Mouse (Mus musculus): ENCODE results near the gene Stra8. TPM values are rescaled to one million over a fixed set of nuclear protein-coding genes. Genes with fewer than 3 reads are reported as not detected.
A peak's percentile ranks its signal among the peaks of the same experiment; 100 is the strongest.

Gene Stra8
- total RNA-seq, 2 experiments from 2014 or later, result not detected

DNA sequence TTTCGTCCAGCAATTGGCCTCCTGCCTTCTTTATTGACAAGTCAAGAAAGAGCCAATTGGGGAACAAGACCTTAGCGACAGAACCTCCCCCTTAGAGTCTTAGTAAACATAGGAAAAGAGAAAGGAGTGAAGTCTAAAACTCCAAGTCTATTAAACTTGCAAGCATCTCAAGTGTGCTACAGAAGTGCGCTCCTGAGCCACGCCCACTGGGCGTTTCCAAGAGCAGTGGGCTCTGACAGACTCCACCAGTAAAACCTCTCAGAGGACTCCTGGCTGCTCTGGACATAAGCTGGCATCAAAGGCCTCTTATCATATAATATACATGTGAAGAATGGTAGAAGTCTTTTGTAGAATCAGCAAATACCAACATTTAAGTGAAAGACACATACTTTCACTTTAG lies 16.5 kb upstream of the Stra8 start:
- DNase-seq, result no peak

DNA sequence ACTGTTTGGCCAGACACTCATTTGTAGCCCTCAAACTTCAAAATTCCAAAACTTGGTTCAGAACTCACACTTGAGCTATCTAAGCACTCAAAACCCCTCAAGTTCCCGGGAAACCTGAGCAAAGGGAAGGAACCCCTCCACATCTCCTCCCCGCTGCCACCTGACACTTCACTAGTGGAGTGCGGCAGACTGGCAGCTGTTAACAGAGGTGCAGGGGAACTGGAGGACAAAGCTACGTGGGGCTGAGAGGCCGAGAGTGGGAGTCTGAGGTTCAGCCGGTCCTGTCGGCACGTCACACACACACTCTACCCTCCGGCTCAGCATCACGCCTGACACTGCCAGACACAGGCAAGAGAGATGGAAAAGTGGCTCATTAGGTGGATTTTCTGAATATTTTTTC lies 16.1 kb upstream of the Stra8 start:
- no peak for DNase-seq

DNA sequence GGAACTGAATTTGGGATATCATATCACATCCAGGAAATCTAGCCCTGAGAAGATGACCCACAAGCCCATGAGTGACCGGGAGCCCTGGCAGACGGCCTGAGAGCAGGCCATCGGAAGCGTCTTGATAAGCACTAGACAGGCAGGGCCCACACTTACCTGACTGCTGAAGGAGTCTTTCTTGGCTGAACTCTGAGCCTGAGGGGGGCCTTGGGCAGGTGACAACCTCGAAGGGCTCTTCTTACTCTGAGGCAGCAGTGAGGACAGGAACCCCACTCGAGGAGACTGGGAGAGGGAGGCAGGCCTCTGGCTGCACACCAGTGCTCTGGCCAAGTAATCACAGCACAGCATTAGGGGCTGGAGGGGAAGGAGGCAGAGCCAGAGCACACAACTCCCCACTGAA lies 15.6 kb upstream of the Stra8 start:
- DNase-seq, result no peak

GRCm38 (mm10) chr6:34906125-34906524 lies 13.8 kb upstream of the Stra8 start:
- no peak for DNase-seq

- DNase-seq, result no peak
Measured at GRCm38 (mm10) chr6:34906661-34907060, 13.3 kb upstream of the Stra8 start.

DNA sequence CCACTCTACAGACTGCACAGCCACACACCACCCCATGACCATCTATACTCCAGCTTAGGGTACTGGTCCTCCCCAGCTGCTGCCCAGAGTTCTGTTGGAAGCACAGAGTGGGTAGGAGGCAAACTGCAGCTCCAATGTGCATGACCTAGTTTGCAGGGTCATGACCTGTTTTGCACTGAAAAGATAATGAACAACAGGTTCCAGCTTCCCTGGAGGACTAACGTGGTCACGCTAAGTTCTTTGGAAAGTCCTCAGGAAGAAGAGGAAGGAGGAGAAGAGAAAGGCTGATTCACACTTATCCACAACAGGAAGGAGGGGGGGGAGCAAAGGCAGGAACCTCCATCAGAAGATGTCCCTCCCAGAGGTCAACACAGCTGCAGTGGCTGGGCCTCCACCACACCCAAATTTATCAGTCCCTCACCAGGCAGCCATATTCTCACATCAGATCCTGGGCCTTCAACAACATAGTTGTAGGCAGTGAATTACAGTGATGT lies 12.8 kb upstream of the Stra8 start:
- DNase-seq, result no peak

GRCm38 (mm10) chr6:34907696-34908260 lies 12.2 kb upstream of the Stra8 start:
- no peak for DNase-seq

GRCm38 (mm10) chr6:34909631-34910345 lies 10.2 kb upstream of the Stra8 start:
- no peak for DNase-seq

GRCm38 (mm10) chr6:34910371-34911219 lies 9.4 kb upstream of the Stra8 start, which contains the start of gene Wdr91:
Wdr91 (minus strand) TSS chr6:34910876.
- peak; percentile 99 for DNase-seq

GRCm38 (mm10) chr6:34913341-34914040 lies 6.5 kb upstream of the Stra8 start:
- DNase-seq, result no peak

DNA sequence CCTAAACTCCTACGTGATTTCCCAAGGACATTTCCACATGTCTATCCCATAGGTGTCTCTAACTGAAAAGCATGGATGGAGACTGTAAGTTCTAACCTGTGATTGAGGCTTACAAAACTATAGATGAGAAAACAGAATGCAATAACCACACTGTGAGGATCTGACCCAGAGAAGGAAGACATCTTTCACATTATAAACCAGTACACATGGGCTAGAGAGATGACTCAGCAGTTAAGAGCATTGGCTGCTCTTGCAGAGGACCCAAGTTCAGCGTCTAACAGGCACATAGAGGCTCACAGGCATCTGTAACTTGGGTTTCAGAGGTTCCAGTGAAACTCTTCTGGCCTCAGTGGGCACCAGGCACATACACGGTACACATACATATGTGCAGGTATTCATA lies 5.5 kb upstream of the Stra8 start:
- no peak for DNase-seq

DNA sequence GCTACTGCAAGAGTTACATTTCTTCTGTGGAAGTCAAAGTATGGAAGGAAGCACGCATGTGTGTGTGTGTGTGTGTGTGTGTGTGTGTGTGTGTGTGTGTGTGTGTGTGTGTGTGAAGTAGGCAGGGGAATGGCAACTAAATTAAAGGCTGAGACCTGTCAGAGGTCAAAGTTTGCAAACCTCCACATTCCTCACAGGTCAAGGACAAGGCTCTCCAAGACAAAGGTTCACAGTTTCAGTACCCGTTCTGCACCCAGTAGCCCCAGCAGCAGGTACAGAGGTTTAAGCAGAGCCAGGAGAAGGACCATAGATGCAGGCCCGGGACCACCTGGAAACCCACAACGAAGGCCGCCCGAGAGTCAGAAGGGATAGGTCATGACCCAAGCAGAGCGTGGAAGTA lies 817 bp upstream of the Stra8 start:
- no peak for DNase-seq

DNA sequence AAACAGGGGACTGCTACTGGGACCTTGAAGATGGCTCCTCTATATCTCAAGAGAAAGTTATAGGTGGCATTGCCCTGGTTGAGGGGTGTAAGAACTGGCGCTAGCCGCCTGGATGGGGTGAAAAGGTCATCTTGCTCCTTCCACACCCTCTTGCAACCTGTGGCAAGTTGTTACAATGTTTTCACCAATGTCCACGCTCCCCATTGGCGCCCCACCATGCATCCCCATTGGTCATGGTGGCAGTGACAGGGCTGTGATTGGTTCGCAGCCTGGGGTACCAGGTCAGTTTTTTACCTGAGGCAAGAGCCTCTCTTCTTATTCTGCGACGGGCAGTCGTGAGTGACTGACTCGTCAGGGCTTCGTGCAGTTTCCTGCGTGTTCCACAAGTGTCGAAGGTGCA lies 668 bp downstream of the Stra8 start:
- DNase-seq, result no peak

GRCm38 (mm10) chr6:34921941-34922340 lies 2.0 kb downstream of the Stra8 start:
- peak; percentile 40 for DNase-seq

GRCm38 (mm10) chr6:34927156-34927555 lies 7.2 kb downstream of the Stra8 start:
- DNase-seq, result peak; percentile 75

DNA sequence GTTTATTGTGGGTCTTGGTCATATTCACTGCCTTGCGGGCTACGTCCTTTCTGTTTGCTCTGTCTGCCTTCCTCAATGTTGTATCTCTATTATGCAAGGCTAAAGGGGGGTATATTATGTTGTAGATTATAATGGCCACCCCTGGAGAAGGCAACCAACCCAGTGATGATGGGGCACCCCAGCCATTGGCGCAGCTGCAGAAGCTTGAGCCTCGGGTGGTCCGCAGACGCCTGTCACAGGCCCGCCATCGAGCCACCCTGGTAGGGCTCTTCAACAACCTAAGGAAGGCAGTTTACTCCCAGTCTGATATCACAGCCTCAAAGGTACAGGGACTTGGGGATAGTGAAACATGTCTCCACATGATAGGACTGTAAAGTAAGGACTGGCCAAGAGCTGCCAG lies 7.6 kb downstream of the Stra8 start:
- DNase-seq, result no peak

DNA sequence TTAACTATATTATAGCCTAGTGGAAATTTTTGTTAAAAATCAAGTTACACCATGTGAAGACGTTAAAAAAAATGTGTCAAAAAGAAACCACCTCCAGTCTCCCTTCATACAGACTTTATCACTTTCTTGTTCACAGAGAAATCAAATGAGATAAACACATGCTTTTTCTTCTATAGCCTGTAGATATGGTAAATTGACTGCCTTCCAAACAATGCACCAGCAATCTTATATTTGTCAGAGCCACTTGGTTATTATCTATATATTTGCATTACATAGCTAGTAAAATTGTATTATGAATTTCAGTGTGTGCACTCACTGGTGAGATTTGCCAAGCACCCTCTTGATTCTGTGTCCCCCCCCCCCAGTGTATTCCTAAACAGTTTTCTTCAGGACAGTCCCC lies 12.7 kb downstream of the Stra8 start:
- no peak for DNase-seq

DNA sequence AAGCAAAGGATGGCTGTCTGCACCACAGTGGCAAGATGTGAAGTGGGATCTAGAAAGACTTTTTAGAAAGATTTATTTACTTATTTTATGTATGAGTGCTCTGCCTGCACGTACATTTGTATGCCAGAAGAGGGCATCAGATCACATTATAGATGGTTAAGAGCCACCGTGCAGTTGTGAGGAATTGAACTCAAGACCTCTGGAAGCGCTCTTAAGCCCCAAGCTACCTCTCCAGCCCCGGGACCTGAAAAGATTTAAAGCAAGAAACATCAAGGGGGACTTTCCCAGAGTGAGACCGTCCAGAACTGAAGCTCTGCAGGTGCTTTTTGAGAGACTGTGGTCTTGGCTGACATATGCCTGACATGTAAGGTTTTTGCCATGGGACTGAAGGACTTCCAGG lies 16.8 kb downstream of the Stra8 start:
- no peak for DNase-seq

- DNase-seq, result no peak
Measured at GRCm38 (mm10) chr6:34938280-34938928, 18.4 kb downstream of the Stra8 start.

DNA sequence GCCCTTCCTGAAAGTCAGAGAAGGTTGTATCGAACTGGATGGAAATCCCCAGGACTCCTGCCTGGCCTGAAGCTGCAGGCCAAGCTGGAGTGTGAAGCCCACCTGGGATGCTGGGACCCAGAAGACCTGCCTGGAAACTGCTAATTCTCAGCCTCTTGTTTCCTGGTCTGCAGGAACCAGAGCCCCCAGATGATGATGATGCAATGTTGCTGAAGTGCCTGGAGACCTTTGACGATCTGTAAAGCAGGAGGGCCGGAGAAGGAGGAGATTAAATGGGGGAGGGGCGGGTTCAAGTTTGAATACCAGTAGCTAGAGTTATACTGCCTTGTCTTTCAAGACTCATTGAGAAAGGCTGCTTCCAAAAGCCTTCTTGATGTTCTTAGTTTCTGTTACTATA lies 19.0 kb downstream of the Stra8 start:
- DNase-seq, result no peak

GRCm38 (mm10) chr6:34939451-34939850 lies 19.5 kb downstream of the Stra8 start:
- DNase-seq, result no peak

DNA sequence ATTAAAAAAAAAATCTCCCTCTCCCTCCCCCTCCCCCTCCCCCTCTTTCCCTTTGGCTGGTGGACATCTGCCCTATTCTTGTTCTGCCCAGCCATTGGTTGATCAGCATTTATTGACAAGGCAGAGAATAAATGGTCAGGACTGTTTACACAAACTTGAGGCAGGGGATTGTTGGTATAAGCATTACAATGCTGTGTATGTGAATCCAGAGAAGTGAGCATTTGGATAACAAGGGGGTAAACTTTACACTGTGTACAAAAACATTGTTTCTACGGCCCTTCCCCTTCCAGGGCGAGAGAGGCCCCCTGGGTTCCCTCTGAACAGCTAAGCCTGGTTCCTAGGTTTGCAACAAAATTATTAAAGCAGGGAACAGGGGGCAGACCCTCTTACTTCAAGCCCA lies 21.5 kb downstream of the Stra8 start:
- no peak for DNase-seq
